Mouse (Mus musculus): ENCODE measurements around the gene Mboat2. TPM values are rescaled to one million over a fixed set of nuclear protein-coding genes. Genes with fewer than 3 reads are reported as not detected.

Mboat2 gene
- polyA plus RNA-seq, 1 experiment, result not detected

DNA sequence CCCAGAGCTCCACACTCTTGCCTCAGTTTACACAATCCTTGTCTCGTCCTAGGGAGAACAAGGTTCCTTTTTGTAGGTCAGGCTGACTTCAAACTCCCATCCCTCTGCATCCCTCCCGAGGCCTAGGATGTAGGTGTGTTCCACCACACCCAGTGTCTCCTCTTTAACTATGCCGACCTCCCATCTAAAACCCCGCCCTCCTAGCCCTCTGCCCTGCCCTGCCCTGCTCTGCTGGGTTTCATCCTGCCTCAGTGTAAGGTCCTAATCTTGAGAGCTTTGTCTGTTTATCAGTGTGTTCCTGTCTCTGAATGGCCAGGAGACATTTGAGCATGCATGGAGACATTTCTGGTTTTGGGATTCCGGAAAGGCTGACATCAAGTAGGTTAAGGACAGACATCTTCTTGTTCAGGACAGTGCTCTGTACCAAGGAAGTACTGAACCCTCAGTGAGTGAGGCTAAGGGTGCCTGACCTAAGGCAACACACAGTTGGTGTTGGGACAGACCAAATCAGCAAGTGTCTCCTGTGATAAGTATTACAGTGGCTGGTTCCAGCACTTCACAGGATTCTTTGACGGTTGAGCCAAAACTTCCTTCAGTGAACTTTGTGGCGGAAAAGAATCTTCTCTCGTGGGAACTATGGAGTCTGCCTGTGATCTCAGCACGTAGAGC is 112.1 kb downstream of the Mboat2 start:
- Histone ChIP-seq H3K4me3 (ENCODE audit: insufficient read depth, low read depth, low read length) (no peak overlapping the region), H3K27ac (ENCODE audit: insufficient read depth, low read depth, low read length) (no peak overlapping the region), H3K4me1 (ENCODE audit: control insufficient read depth, insufficient read depth, low read length) (no peaks in the 10 kb centered on the region)
- TF ChIP-seq CTCF (IDR thresholded peaks at IDR 0.05; ENCODE audit: insufficient read depth, low read depth, low read length) (no peak), POLR2A (IDR thresholded peaks at IDR 0.05; ENCODE audit: insufficient read depth, low read depth, low read length) (no peak)
- WGBS, result 83% methylated on average over 9 of the region's 9 CpGs

DNA sequence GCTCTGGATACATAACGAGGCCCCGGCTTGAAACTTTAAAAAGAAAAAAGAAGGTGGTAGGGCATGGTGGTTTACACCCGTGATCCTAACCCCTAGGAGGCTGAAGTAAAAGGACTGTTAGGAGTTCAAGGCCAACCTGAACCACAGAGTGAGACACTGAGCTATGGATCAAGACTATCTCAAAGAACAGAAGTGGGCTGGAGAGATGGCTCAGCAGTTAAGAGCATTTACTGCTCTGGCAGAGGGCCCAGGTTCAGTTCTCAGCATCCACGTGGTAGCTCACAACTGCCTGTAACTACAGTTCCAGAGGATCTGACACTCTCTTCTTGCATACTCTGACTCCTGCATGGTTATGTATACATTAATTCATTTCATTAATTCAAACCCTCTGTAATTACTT is 112.7 kb downstream of the Mboat2 start:
- H3K4me1 ChIP-seq (ENCODE audit: control insufficient read depth, insufficient read depth, low read length), result no peaks in the 10 kb centered on the region
- TF ChIP-seq POLR2A (IDR thresholded peaks at IDR 0.05; ENCODE audit: insufficient read depth, low read depth, low read length) (no peak), CTCF (IDR thresholded peaks at IDR 0.05; ENCODE audit: insufficient read depth, low read depth, low read length) (no peak)
- WGBS, result 89% methylated on average over 4 of the region's 4 CpGs
- H3K4me3 ChIP-seq (ENCODE audit: insufficient read depth, low read depth, low read length), result no peak overlapping the region
- H3K27ac ChIP-seq (ENCODE audit: insufficient read depth, low read depth, low read length), result no peak overlapping the region

DNA sequence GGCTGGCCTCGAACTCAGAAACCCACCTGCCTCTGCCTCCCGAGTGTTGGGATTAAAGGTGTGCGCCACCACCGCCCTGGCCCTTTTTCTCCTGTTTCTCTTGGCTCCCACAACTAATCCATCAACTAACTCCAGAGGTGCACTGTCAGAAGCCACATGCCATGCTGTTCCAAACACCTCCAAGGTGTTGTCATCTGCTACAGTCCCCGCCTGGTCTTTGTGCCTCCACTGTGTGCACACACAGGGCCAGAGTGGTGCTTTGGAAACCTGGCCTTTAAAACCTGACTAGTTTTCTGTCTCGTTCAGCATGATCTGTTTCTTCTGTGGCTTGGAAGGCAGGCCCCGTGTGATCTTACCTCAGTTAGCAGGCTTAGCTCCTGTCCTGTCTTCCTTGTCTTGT is 113.9 kb downstream of the Mboat2 start:
- no peak for TF ChIP-seq POLR2A (IDR thresholded peaks at IDR 0.05; ENCODE audit: insufficient read depth, low read depth, low read length)
- no peak for TF ChIP-seq CTCF (IDR thresholded peaks at IDR 0.05; ENCODE audit: insufficient read depth, low read depth, low read length)
- Histone ChIP-seq H3K4me1 (ENCODE audit: control insufficient read depth, insufficient read depth, low read length) (no peaks in the 10 kb centered on the region), H3K4me3 (ENCODE audit: insufficient read depth, low read depth, low read length) (no peak overlapping the region), H3K27ac (ENCODE audit: insufficient read depth, low read depth, low read length) (no peak overlapping the region)
- WGBS, result 94% methylated on average over 7 of the region's 7 CpGs

DNA sequence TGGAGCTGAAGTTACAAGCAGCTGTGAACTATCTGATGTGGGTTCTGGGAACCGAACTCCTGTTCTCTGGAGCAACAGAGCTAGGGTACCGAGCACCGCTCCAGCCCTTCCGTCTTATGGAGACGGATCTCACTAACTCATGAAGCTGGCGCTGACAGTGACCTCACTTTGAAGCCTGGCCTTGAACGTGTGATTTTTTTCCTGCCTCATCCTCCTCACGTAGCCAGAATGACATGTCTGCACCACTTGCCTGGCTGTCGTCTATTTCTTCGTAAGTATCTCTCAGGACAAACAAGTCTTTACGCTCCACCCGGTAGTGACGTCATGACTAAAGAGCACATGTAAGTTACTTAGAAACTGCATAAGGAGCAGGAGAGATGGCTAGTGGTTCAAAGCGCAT is 116.4 kb downstream of the Mboat2 start:
- TF ChIP-seq POLR2A (IDR thresholded peaks at IDR 0.05; ENCODE audit: insufficient read depth, low read depth, low read length), result no peak
- no peak for TF ChIP-seq CTCF (IDR thresholded peaks at IDR 0.05; ENCODE audit: insufficient read depth, low read depth, low read length)
- 93% methylated on average over 14 of the region's 14 CpGs for WGBS
- H3K27ac ChIP-seq (ENCODE audit: insufficient read depth, low read depth, low read length), result no peak overlapping the region
- peaks cover 1% of the 10 kb centered on the region; the same call in 1 of the 2 replicates for H3K4me1 ChIP-seq (ENCODE audit: control insufficient read depth, insufficient read depth, low read length)
- H3K4me3 ChIP-seq (ENCODE audit: insufficient read depth, low read depth, low read length), result no peak overlapping the region

GRCm38 (mm10) chr12:24948344-24948743 is 117.7 kb downstream of the Mboat2 start:
- Histone ChIP-seq H3K4me3 (ENCODE audit: insufficient read depth, low read depth, low read length) (no peak overlapping the region), H3K27ac (ENCODE audit: insufficient read depth, low read depth, low read length) (no peak overlapping the region), H3K4me1 (ENCODE audit: control insufficient read depth, insufficient read depth, low read length) (peaks cover 2% of the 10 kb centered on the region; the same call in 1 of the 2 replicates)
- 63% methylated on average over 3 of the region's 3 CpGs for WGBS
- no peak for TF ChIP-seq POLR2A (IDR thresholded peaks at IDR 0.05; ENCODE audit: insufficient read depth, low read depth, low read length)
- TF ChIP-seq CTCF (IDR thresholded peaks at IDR 0.05; ENCODE audit: insufficient read depth, low read depth, low read length), result peak; percentile 45; the same call in 1 of the 2 replicates

DNA sequence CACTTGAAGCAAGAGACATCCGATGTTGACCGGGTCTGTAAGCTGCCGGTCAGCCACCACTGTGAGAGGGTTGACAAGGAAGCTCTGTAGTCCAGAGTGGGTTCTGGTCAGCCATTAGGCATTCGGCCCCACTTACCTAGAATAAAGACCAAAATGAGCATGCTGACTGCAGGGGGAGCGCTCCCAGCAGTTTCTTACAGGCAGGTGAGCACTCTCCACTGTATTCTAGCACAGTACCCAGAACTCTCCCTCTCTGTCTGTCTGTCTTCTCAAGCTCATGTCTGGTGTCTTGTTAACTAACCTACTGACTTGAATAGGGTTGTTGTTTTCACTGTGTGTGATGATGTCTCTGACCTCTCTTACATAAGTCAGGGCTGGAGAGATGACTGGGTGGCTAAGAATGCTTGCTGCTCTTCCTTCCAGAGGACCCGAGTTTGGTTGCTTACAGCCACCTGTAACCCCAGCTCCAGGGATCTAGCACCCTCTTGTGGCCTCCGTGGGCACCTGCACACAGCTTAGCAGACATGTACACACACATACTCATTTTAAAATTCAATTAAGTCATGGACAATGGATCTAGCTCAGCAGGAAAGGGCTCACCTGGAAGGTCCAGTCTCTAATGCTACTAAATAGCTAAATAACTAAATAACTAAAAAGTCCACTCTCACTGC is 119.8 kb downstream of the Mboat2 start:
- H3K27ac ChIP-seq (ENCODE audit: insufficient read depth, low read depth, low read length), result no peak overlapping the region
- peaks cover 2% of the 10 kb centered on the region; the same call in 1 of the 2 replicates for H3K4me1 ChIP-seq (ENCODE audit: control insufficient read depth, insufficient read depth, low read length)
- no peak for TF ChIP-seq CTCF (IDR thresholded peaks at IDR 0.05; ENCODE audit: insufficient read depth, low read depth, low read length)
- no peak for TF ChIP-seq POLR2A (IDR thresholded peaks at IDR 0.05; ENCODE audit: insufficient read depth, low read depth, low read length)
- WGBS, result 78% methylated on average over 7 of the region's 7 CpGs
- no peak overlapping the region for H3K4me3 ChIP-seq (ENCODE audit: insufficient read depth, low read depth, low read length)

GRCm38 (mm10) chr12:24952147-24952546 is 121.5 kb downstream of the Mboat2 start:
- TF ChIP-seq CTCF (IDR thresholded peaks at IDR 0.05; ENCODE audit: insufficient read depth, low read depth, low read length), result no peak; the same call in 1 of the 2 replicates
- TF ChIP-seq POLR2A (IDR thresholded peaks at IDR 0.05; ENCODE audit: insufficient read depth, low read depth, low read length), result no peak
- no peak overlapping the region for H3K27ac ChIP-seq (ENCODE audit: insufficient read depth, low read depth, low read length)
- no peak overlapping the region for H3K4me3 ChIP-seq (ENCODE audit: insufficient read depth, low read depth, low read length)
- WGBS, result 45% methylated on average over 6 of the region's 6 CpGs
- peaks cover 2% of the 10 kb centered on the region; the same call in 1 of the 2 replicates for H3K4me1 ChIP-seq (ENCODE audit: control insufficient read depth, insufficient read depth, low read length)

DNA sequence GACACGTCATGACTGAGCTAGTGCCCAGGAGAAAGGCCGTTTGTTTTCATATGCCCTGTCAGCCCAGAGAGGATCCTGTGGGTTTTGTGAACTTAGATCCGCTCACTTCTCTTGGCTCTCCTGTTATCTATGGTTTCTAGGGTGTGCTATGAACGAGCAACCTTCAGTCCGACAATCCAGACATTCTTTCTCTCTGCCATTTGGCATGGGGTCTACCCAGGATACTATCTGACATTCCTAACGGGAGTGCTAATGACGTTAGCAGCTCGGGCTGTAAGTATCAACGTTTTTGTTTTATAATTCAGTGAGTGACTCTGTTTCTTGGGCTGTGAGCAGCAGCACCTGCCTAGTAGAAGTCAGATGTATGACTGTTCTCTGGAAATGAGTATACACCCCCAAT is 124.5 kb downstream of the Mboat2 start:
- TF ChIP-seq CTCF (IDR thresholded peaks at IDR 0.05; ENCODE audit: insufficient read depth, low read depth, low read length) (no peak), POLR2A (IDR thresholded peaks at IDR 0.05; ENCODE audit: insufficient read depth, low read depth, low read length) (no peak)
- H3K27ac ChIP-seq (ENCODE audit: insufficient read depth, low read depth, low read length), result no peak overlapping the region
- H3K4me3 ChIP-seq (ENCODE audit: insufficient read depth, low read depth, low read length), result no peak overlapping the region
- 85% methylated on average over 9 of the region's 9 CpGs for WGBS
- H3K4me1 ChIP-seq (ENCODE audit: control insufficient read depth, insufficient read depth, low read length), result peaks cover 2% of the 10 kb centered on the region; the same call in 1 of the 2 replicates

DNA sequence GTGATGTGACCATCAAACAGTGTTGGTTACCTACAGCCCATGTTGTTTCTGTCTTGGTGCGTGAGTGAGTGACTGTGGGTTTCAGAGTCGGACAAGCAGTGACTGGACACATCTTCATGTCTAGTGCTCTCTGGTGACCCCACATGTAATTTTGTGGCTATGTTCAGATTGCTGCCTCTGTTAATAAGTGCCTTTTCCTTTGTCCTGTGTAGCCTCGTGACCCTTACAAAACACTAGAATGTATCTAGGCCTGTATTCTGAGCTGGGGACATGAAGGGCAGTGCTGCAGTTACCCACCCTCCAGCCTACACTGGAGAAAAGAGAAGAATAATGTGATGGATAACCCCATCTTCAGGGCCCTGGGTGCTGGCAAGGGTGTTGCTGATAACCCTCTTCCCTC is 127.8 kb downstream of the Mboat2 start:
- Histone ChIP-seq H3K4me1 (ENCODE audit: control insufficient read depth, insufficient read depth, low read length) (no peaks in the 10 kb centered on the region), H3K27ac (ENCODE audit: insufficient read depth, low read depth, low read length) (no peak overlapping the region), H3K4me3 (ENCODE audit: insufficient read depth, low read depth, low read length) (no peak overlapping the region)
- 98% methylated on average over 3 of the region's 3 CpGs for whole genome bisulfite sequencing
- TF ChIP-seq POLR2A (IDR thresholded peaks at IDR 0.05; ENCODE audit: insufficient read depth, low read depth, low read length) (no peak), CTCF (IDR thresholded peaks at IDR 0.05; ENCODE audit: insufficient read depth, low read depth, low read length) (no peak)
